Mouse (Mus musculus) mouse embryonic stem cell (cell line): ENCODE results near the gene Trio.

Source experiments
- in situ Hi-C, 2 experiments: fragments of 300-500 bp; cut with MboI; formaldehyde crosslinking; loops; 1 replicate in 1 of 2; 3 replicates in 1 of 2; pipeline ENCODE4 v1.14.3; 2019 to 2020; ENCODE audit warnings: low sequenced_read_pairs in 2 of 2, low pct_unique_long_range_greater_than_20kb in 1 of 2, mixed read lengths in 1 of 2; ENCODE audit not compliant: unreplicated experiment in 1 of 2

Trio gene

GRCm38 (mm10) chr15:27782383-27783036, 243.1 kb downstream of the Trio start:
- in situ Hi-C loops, result no loop called here

GRCm38 (mm10) chr15:27779827-27780226, 245.8 kb downstream of the Trio start:
- in situ Hi-C loops, result no loop called here

DNA sequence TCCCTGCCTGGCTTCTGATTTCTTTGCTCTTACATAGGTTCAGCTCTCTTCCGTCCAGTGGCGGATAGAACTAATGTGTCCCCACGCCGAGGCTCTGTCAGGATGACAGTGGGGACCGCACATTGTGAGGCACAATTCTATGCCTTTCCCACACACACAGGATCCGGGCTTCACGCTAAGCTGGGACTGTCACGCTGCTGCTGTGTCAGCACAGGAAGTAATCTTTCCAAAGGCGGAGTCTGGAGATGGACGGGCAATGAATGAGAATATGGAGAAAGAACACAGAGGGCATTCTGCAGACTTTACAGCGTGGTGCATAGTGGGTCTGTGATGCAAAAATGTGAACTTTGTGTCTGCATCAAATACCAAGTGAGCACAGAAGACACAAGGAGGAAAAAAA, 246.2 kb downstream of the Trio start:
- in situ Hi-C loops, result no loop called here

DNA sequence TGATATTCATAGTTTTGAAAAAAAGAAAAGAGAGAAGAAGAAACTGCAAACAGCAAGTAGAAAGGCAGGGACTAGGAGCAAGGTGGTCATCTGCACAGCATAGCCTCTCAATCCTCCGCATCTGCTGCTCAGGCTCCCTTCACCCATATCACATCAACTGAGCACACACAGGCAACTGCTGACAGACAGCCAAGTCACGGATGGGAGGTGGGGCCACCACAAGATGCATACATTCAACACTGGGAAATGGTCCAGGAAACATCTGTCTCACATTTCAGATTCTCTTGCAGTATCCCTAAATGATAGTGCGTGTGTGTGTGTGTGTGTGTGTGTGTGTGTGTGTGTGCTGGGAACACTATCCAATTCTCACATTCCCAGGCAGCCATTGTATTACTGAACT, 247.4 kb downstream of the Trio start:
- in situ Hi-C loops, result no loop called here

GRCm38 (mm10) chr15:27777455-27778190, 248.0 kb downstream of the Trio start:
- in situ Hi-C loops, result no loop called here

DNA sequence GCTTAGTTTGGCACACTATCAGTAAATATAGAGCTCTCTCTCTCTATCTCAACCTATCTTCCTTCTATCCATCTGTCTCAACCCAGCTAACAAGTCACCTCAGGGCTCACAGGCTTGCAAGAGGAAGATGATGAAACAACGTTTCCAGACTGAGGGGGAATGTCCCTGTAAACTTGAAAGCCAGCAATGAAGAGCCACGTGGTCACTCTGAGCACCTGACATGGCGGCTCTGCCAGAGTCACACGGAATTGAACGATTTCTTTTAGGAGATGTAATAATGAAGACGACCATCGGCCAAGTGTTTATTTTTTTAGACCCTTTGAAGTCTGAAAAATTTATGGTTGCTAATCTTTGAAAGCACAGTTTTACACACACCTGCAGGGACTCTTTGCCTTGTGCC, 251.2 kb downstream of the Trio start:
- in situ Hi-C loops, result no loop called here

DNA sequence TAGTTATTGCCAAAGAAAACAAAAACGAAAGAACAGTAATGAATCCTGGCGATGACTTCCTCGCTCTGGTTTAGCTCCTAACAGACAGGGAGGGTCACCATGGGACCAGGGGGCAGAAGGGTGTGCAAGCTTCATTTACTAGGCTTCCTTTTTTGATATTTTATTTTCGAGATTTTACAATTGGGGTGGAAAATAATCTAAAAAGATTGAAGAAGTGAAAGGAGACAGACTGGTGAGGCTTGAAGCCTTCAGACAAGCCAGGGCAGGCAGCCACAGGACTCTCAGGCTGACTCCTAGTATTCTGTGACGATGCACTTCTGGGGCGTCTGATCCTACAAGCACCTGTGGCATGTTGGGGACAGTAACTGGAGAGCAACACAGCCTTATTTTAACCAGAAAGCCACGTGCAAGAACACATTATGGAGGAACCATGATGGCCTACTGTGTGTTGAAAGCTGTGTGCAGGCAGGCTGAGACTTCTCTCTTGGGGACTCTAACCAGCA, 253.5 kb downstream of the Trio start:
- in situ Hi-C loops, result no loop called here

DNA sequence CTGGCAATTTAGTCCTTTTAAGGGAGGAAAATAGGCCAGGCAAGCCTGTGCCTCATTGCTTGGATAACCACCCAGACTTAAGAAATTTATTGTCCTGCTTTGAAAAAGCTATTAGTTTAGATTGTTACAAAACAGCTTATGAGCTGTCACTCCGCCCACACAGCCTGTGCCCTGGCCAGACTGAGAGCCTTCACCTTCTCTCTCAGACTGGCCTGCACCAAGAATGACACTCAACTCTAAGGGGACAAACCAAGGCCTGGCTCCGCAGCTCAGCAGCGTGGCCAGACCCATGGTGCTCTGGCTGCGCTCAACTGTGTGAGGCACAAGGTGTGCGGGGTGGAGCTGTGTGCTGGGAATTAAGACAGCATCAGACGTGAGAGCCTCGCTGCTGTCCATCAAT, 254.1 kb downstream of the Trio start:
- in situ Hi-C loops, result no loop called here

DNA sequence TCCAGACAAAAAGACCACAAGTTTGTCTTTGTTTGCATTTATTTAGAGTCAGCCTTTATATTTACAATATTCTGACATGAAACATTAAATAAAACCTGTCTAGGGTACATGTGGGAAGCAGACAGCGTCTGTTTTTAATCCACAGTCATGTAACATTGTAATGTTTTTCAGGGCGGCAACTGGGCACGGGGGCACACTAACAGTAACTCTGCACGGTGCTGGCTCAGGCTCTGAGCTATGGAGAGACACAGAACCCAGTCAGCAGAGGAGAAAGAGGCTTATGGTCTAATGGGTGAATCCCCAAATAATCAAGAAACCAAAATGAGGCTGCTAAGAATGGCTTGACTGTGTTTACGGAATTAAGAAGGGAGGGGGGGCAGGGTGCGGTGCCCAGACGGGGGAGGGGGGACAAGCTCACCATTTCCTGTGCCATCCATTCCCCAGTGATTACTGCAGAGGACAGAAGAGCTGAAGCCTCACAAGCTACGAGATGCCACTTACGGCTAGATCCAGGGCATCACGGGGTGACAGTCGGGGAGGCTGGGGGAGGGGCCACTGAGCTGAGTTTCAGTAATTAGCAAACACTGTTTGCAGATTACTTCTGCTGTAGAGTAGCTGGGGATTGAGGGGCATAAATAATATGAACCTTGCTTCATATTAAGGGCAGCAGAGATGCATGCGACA, 255.0 kb downstream of the Trio start:
- in situ Hi-C loops, result no loop called here

GRCm38 (mm10) chr15:27761416-27761815, 264.2 kb downstream of the Trio start:
- in situ Hi-C loops, result no loop called here

GRCm38 (mm10) chr15:27760655-27761054, 265.0 kb downstream of the Trio start:
- in situ Hi-C loops, result no loop called here

- in situ Hi-C loops, result no loop called here
Observed at GRCm38 (mm10) chr15:27759890-27760289, 265.8 kb downstream of the Trio start.

- in situ Hi-C loops, result no loop called here
Observed at GRCm38 (mm10) chr15:27758680-27759079, 267.0 kb downstream of the Trio start.

DNA sequence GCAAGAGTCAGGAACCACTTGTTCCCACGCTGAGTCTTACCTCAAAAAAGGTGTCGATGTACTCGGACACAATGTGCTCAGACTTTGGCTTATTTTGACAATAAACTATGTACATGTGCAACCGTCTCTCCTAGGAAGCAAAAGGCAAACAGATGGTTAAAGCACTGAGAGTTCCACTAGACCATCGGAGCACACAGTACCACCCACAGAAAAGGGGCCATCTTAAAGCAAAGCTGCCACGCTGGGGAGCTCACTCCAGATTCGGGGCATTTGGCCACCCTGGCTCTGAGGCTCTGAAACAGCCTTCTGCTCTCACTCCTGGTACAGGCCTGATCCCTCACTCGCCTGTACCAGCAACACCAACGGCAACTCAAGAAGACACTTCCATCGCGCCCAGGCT, 269.2 kb downstream of the Trio start:
- in situ Hi-C loops, result no loop called here

DNA sequence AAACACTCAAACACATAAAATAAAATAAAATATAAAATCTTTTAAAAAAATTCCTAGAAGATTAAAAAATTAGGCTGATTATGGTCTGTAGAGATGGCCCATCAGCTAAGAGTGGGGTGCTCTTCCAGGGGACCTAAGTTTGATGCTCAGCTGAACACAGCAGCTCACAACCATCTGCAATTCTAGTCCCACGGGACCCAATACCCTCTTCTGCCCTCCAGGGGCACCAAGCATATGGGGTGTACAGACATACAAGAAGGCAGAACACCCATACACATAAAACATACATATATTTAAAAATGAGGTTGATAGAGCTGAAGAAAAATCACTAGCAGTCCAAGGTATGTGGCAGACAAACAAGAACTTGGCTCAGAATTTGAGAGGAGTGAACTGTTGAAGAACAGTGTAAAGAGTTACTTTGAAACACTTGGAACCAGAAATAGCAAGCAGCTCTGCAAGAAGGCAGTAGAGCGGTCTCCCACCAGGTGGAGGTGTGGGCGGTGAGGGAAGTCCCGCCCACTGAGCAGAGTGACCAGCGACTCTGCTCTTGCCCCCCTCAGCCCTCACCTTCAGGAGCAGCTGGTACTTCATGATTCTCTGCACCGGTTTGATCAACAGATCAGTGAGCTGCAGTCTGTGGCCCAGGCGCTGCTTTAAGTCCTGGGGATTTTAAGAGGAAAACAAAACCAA, 270.9 kb downstream of the Trio start:
- in situ Hi-C loops, result no loop called here

DNA sequence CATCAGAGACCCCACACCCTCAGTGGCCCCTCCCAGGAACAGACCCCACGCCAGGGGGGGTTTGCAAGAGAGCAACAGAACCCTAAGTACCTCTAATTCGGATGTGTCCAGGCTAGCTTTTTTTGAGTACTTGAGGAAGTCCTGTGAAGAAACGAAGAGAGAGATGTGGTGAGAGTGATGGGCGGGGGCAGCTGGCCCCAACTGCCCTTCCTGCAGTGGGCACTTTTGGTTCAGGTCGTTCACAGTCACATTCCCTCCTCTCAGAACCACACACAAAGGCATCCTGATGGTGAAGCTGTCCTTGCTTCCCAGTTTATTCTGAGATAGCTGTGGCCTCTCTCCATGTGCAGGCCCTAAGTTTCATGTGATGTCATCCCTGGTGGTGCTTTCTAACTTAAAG, 271.7 kb downstream of the Trio start:
- in situ Hi-C loops, result no loop called here

GRCm38 (mm10) chr15:27752677-27753342, 272.8 kb downstream of the Trio start:
- in situ Hi-C loops, result no loop called here

DNA sequence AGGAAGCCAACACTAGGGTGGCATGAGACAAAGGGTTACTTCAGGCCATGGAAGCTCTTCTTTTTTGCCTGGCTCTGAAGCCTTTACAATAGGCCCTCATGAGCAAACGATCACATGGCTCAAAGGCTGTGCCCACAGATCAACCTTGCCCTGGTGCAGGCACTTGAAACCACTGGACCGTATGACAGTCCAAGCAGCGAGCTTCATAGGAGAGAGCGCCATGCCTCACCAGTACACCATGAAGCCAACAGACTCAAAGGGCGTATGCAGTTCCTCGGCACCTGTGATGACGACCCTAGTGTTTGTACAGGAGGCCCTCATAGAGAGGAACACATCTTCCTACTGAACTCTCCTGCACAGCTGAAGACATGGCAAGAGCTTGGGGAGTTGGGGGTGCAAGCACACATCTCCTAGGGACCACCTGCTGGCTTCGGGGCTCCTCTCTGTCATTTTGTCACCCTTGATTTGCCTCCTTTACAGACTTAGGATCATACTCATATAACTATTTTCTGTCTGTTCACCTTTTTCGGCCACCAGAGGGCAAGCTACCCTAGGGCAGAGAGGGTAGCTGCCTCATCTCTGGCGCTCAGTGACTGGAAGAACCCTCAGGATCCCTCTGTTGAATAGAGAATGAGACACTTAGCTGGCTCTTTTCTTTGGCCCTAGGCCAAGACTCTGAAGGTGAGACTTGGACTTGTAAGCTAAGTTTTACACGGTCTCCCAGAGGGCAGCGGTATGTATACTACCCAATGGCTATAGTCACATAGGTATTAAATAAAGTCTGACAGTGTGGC, 273.8 kb downstream of the Trio start:
- in situ Hi-C loops, result no loop called here
